Mouse (Mus musculus): ENCODE data around the gene Mastl. TPM values are rescaled to one million over a fixed set of nuclear protein-coding genes. Genes with fewer than 3 reads are reported as not detected.

The Mastl gene
- 1 to 10 TPM; 1.5 to 2.8 TPM for polyA plus RNA-seq (2017; shearing (Covaris generic))

DNA sequence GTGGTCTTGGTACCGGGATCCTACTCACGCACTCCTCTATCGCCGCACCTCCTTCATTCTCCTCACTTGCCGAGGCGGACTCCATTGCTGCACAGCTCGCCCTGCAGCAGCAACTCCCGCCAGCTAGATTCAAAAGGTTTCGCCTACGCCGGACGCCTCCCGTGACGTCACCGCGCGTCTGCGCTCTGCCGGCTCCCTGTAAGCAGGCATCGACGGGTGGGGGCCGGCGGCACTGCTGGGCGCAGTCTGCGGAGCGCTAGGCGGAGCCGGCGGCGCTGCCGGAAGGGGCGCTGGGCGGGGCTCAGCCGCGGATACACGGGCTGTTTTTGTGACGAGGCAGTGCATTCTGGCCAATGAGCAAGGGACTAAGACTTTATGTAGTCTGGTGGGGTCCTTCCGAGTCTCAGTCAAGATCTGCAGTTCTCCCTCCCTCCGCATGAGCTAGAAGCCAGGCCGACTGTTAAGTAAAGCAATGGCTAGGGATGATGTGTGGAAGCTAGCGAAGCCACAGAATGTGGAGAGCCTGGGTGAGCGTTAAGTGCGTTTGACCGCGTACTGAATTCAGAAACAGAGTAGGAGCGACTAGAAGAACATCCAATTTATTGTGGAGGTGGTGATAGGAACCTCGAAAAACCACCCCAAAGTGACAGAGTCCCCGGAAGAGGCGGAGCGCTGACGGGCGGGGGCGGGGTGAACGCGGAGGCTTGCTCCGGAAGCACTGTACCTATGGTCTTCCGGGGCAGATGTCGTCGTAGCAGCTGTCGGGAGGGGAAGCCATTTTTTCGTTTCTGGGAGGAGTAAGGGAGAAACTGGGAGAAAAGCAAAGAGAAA, at the start of gene Mastl, which contains the start of gene Yme1l1:
Gene Mastl (minus strand): TSS at position 248 of the 831 bp plus-strand sequence.
Gene Yme1l1 (plus strand): TSS at position 593 of the 831 bp plus-strand sequence.
- peak; percentile 90 for ATAC-seq

DNA sequence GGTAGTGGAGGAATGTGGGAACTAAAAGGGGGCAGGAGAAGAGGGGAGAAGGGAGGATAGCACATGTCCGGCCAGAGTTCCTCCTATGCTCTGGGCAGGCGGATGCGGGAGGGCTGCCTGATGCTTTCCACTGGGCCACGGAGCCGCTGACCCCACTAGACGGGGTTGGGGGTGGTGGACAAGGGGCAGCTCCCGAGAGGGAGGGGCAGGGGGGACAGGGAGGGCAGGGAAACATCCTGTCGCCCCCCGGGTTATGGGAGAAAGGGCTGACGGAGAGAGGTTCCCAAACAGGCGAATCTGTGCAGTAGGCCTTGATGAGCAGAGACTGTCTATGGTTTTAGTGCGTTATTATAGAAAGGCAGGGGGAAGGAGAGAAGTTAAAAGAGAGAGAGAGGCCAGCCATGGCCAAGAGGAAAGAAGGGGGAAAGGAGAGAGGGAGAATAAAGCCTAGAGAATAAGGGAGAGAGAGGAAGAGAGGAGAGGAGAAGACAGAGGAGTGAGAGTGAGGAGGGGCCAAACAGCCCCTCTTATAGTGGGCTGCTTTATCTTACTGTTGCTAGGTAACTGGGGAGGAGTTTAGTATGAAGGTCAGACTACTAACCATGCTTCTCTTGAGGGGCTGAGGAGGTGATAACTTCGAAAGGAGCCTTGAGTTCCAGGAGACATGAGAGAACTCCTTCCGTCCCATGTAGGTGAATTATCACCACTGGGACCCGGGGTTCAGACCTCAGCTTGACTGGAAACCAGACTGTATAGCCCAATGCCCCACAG, 47.3 kb upstream of the Mastl start:
- ATAC-seq: no peak

DNA sequence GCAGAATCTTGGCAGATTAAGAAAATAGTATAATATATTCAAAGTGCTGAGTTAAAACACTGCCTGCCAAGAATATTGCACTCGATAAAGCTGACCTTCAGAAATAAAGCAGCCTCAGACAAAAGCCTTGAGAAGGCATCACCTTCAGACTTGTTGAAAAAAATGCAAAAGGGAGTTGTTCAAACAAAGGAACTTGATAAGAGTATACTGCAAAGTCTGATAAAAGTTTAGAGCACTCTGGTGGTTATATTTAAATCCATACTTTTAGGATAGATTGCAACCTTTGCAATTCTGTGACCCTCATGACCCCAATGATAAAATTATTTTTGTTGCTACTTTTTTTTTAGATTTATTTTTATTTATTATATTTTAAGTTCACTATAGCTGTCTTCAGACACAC, 45.2 kb upstream of the Mastl start:
- no peak for ATAC-seq

DNA sequence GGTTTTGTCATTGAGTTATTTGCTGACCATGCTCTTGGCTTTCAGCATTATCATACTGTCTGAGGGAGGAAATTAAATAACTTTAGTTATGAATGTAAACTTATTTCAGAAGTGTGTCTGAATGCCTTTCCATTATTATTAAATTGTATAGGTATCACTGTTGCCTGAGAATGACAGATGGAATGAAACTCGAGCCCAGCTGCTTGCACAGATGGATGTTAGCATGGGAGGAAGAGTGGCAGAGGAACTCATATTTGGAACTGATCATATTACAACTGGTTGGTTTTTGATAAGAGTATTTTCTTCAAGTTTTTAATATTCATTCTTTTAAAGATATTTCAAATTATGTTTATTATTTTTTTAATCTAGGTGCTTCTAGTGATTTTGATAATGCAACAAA, 38.5 kb upstream of the Mastl start:
- no peak for ATAC-seq

DNA sequence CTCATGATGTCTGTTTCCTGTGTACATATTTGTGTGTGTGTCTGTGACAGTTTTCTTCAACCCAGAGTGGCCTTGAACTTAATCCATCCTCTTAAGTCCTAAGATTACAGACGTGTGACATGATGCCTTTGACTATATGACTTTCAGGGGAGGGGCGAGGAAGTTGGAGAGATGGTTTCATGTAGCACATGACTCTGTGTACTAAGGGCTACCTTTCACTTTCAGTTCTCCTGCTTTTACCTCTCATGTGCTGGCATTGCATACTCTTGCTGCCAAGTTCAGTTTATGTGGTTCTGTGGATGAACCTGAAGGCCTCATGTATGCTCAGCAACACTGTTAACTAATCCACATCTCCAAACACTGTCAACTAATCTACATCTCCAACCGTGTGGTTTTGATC, 16.5 kb upstream of the Mastl start:
- peak; percentile 84 for ATAC-seq

DNA sequence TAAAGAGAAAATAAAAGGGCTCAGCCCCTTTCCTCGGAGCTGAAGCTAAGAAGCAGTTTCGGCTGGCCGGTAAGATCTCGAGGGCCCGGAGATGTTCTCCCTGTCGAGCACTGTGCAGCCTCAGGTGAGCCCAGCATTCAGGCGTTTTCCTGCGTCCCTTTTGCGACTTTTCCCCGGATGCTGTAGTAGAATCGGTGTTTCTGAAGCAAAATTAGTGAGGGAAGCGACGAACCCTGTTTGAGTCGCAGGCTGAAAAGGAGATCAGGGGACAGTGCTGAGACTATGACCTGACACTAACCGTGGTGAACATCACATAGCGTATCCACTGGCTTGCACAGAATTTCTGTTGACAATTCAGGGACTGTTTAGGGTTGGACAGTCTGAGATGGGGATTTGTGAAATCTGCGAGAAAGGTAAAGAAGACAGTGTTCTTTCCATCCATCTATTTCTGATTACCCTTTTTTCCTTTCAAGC, 821 bp upstream of the Mastl start:
- ATAC-seq: peak; percentile 16

DNA sequence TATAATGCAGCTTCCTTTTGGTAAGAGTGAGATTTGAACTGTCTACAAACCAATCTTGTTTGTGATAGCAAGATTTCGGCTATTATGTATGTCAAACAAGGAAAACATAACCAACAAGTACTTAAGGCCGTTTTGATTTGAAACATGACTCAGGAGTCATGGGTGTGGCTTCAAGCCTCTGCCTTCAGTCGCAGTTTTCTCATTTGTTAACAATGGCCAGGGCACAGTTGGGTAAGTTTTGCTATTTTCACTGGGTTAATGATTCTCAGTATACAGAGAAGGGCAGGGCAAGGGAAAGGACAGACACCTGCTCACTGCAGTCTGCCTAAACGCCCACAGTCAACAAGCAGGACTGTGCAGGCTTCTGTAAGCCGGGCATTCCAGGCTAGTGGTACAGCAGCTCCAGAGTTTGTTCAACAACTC, 614 bp downstream of the Mastl start:
- no peak for ATAC-seq

DNA sequence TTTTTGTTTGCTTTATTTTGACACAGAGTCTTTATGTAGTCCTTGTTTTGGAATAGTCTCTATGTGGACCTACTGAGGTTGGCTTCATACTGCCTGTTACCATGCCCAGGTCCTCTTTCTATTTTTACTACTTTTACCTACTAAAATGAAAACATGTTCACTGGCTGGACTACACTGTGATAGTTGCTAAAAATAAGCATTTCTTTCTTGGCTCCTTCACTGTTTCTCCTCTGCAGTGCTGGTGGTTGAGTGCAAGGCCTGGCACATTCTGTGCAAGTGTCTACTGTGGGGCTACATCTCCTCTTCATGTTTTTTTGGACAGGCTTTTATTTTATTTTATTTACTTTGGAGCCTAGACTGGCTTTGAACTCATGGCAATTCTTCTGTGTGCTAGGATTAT, 36.3 kb downstream of the Mastl start:
- no peak for ATAC-seq

DNA sequence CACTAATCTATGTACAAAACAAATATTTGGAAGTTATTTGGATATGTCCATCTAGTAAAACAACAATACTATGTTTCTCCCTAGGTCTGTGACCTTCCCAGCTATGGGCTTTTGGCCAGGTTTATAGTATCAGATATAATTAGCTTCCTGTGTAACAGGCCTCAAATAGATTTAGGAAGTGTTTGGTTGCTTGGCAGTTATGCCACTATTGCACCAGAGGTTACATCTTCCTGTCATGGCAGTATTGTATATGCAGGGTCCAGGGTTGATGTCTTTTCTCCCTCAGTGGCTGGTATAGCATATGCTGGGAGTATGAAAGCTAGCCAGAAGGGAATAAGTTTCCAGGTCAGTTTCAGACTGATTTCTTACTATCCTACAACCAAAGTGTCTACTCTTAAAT, 53.6 kb downstream of the Mastl start:
- ATAC-seq: no peak

DNA sequence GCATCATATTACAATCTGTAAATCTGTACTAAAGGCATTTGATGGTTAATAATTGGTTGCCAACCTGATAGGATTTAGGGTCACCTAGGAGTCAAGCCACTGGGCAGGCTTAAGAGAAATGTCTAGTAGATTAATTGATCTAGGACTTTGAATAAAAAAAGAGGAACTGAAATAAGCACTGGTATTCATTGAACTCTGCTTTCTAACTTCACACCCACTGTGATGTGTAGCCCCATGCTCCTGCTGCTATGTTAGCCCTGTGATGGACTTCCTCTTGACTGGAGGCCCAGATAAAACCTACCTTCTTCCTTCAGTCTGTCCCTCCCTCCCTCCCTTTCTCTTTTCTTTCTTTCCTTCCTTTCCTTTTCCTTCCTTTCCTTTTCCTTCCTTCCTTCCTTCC, 58.8 kb downstream of the Mastl start:
- ATAC-seq: no peak

DNA sequence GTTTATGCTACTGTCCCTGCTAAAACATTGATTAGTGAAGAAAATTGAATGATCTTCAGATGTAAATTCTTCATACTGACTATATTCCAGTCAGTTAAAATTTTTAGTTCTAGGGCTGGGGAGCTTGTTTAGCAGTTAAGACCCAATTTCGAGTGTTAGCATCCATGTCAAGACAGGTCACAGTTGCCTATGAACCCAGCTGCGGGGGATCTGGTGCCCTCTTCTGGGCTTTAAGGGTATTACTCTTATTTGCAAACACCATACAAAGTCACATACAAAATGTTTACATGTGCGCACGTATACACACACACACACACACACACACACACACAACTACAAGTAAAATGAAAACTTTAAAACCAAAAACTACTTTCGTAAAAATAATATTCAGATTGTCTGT, 63.6 kb downstream of the Mastl start:
- ATAC-seq: peak; percentile 89

DNA sequence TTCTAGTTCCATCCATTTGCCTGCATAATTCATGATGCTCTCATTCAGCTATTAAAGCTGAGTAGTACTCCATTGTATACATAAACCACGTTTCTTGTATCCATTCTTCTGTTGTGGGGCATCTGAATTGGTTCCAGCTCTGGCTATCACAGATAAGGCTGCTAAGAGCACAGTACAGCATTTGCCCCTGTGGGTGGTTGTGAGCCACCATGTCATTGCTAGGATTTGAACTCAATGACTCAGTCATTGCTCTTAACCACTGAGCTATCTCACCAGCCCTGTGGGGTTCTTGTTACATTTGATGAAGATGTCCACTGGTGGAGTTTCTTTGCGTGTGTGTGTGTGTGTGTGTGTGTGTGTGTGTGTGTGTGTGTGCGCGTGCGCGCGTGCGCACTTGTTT, 71.3 kb downstream of the Mastl start:
- no peak for ATAC-seq

DNA sequence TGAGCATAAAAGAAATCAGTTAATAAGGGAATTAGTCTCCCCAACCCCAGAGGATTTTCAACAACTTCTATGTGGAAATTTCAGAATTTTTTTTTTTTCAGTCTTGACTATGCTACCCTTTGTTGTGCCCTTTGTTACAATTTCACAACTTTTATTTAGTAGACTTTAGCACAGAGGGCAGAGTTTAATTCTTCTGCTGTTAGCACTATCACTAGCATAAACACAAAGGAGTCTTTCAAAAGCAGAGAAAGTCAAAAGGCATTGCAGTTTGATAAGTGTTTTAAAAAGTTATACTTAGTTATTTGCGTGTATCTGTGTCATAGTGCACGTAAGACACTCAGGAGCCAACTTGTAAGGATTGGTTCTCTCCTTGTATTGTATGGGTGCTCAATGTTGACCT, 77.2 kb downstream of the Mastl start:
- no peak for ATAC-seq

DNA sequence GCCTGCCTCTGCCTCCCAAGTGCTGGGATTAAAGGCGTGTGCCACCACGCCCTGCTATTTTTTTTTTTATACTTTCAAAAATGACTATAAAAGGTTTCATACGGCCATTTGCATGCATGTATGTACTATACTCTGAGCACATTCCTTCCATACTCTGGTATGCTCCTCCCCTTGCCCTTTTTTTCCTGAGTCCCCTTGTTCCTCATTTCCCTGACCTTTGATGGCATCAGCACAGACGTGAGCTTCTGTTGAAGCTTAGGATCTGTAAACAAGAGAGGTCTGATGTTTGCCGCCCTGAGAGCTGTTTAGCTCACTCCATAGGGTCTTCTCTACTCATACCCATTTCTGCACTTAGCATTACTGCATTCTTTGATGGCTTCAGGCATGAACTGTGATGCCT, 78.1 kb downstream of the Mastl start:
- no peak for ATAC-seq

DNA sequence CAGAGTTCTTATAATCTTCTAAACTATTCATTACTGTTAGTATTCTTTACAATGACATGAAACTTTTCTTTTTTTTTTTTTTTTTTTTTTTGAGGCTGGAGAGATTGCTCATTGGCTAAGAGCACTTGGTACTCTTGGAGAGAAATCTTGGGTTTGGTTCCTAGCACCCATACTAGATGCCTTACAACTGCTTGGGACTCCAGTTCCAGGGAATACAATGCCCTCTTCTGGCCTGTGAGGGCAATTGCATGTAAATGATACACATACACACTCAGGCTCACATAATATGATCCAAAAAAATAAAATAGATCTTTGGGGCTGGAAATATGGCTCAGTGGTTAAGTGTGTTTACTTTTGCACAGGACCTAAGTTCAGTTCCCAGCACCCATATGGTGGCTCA, 79.0 kb downstream of the Mastl start:
- ATAC-seq: no peak

DNA sequence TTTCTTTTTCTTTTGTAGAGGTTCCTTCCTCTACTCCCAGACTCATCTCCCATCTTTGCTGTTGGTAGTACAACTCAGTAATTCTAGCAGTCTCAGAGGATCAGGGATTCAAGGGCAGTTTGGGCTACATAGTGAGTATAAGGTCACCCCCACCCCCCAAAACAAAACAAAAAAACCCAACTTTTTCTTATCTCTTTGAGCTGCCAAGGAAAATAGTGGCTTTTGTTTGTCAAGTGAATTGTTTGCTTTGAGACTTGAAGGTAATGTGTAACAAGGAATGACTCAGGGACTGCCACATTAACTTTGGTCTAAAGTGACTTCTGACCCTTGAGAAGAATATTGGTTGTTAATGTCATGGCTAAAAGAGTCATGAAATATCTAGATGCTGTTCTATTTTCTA, 80.0 kb downstream of the Mastl start:
- ATAC-seq: no peak

DNA sequence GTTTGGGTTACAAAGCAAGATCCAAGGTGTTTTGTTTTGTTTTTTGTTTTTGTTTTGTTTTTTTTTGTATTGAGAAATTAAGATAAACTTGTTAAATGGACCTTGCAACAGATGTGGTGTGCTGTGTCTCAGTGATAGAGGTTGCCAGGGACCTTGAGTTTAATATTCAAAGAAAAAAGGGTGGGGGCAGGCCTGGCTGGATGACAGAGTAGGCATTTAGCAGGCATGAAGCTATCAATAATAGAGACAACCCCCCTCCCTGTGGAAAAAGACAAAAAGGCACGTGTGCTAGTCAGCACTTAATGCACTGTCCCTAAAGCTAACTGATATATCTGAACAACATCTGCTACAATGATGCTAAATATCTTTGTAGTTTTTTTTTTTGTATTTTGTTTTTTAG, 84.4 kb downstream of the Mastl start:
- no peak for ATAC-seq

DNA sequence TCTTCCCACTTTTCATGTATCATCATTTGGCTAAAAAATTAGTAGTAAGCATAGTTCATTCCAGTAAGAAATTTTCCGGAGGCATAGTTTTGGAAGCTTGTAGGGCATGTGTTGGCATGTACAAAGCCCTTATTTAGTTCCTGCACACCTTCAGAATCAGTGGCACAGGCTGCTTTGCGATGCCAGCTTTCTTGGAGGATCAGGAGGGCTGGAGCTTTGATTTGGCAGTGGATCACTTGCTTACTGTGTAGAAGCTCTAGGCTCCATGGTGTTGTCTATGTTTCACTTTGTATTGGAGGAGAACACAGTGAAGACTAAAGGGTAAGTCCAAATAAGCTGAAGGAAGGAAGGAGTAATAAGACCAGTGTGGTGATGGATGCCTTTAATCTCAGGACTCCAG, 85.3 kb downstream of the Mastl start:
- ATAC-seq: no peak

DNA sequence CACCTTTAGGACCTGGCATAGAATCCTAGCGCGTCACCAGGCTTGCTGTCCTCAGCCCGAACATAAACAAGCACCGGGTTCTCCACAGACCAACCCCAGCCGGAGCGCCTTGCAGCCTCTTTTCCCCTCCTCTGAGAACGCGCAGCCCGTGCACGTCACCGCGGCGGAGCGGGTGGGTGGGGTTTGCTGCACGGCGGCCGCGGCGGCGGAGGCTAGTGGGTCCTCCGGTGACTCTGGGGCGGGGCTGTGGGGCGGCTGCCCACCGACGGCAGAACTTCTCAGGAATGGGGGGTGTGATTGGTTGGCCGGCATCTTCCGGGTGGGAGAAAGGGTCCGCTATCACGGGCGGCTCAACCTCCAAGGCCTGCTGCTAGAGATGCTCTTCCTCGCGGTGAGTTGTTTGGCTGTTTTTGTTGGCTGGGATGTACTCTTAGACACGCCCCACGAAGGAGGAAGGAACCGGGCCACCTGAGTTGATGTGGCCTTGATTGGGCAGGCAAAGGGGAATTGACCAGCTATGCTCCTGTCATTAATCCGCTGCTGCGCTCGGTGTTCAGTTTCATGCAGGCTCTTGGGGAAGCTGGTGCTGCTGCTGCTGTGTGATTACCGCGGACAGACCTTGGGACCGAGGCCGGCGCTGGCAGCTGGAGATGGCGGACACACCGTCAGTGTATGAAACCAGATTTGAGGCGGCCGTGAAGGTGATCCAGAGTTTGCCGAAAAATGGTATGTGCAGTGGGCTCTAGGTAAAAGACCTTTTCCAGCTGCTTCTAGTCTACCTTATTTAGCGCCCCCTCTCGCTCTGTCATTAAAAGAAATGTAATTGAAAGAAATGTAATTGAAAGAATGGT, 86.7 kb downstream of the Mastl start:
- ATAC-seq: peak; percentile 73

DNA sequence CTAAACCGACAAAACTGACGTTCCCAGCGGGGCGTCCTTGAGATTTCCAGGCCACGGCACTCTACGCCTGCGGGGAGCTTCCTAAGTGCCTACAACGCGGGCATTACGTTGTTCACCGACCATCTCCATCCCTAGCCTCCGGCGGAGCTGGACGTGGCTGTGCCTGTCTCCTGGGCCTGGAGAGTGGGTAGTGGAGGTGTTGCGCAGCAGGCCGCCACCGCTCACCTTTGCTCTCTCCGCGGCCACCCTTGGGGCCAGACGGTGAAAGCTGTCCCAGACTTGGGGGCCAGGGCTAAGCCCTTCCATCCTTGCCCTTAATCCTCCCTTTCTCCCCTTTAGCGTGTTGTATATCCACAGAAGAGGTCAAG, 87.5 kb downstream of the Mastl start:
- ATAC-seq: peak; percentile 8

DNA sequence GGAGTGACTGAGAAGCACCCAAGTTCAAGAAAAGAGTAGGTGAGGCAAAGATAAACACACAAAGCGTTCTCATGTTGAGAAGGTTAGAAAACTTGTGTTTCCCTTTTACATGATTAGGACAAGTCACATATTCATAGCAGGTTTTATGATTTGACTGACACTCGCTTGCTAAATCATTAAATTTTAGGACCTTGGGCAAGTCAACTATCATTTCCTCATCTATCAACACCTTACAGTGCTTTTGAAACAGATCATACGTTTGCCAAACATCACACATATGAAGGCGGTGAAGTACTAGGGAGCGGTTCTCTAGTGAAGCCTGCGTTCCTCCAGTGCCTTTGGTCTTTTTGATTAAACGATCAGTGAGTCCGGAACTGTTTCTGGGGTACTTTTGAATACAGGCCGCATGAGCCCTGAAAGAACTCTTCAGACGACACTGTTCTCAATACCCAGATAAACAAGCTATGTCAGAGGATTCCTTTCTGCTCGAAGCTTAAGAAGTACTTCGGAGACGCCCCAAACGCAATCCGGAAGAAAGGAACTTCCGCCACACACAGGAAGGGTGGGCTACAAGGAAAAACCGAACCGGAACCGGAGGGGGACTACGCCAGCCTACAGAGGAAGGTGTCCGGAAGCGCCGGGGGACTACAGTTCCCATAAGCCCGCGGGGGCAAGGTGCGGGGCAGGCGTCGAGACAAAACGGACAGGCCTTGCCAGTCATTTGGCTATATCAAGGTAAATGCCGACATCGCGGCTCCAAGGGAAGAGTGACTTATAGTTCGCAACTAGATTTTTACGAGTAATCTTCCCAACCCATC, 88.1 kb downstream of the Mastl start, which contains the start of gene Acbd5:
Gene Acbd5 (plus strand): TSS at position 616 of the 818 bp plus-strand sequence.
- peak; percentile 83 for ATAC-seq
